Mouse (Mus musculus) bone marrow, adult 2 months (tissue): ENCODE results near the gene Thumpd1. TPM values are rescaled to one million over a fixed set of nuclear protein-coding genes. Genes with fewer than 3 reads are reported as not detected.

Experiments used
- H3K27ac ChIP-seq: fragments of 200-500 bp; 2 replicates; pipeline ENCODE4 v1.5.1; 2012; ENCODE audit warnings: low read depth, mild to moderate bottlenecking, control low read depth, inconsistent platforms, low read length; ENCODE audit not compliant: control insufficient read depth, poor library complexity, insufficient read depth
- H3K4me1 ChIP-seq: fragments of 200-500 bp; 2 replicates; pipeline ENCODE4 v1.6.1; 2011; ENCODE audit warnings: low read length; ENCODE audit not compliant: control insufficient read depth, insufficient read depth
- H3K4me3 ChIP-seq: fragments of 200-500 bp; replicated peaks from 2 replicates; pipeline ENCODE3; 2011; ENCODE audit warnings: mild to moderate bottlenecking, low read depth, low read length, control low read depth; ENCODE audit not compliant: control insufficient read depth
- CTCF ChIP-seq: fragments of 200-500 bp; IDR thresholded peaks from 2 replicates; pipeline ENCODE4 v1.5.1; 2011; ENCODE audit warnings: low read length, control low read depth; ENCODE audit not compliant: control insufficient read depth, insufficient read depth
- POLR2A ChIP-seq: fragments of 200-500 bp; IDR thresholded peaks from 2 replicates; pipeline ENCODE4 v1.6.1; 2011; ENCODE audit warnings: low read depth, mild to moderate bottlenecking, control low read depth, low read length, borderline replicate concordance; ENCODE audit not compliant: control insufficient read depth
- whole genome bisulfite sequencing: fragments of 180-500 bp; shearing (Covaris S2); methylation state at CpG from one replicate; pipeline ENCODE4 v1.1.7; 2018; 5-methylcytosine and 5-hydroxymethylcytosine counted together
- polyA plus RNA-seq: library from polyadenylated mRNA; stranded (reverse); fragments of >200 nt; gene quantifications from 2 replicates; pipeline ENCODE4 v1.2.4, GENCODE M21; 2011; ENCODE audit warnings: low replicate concordance; ENCODE audit not compliant: missing spikeins, insufficient read depth, insufficient read length

Gene Thumpd1
- polyA plus RNA-seq: 12.6 and 14.6 TPM in 2 replicates

GRCm38 (mm10) chr7:119720253-119720946, at the start of gene Thumpd1:
Gene Thumpd1 (minus strand): TSS chr7:119720798.
- TF ChIP-seq POLR2A (peak; percentile 67; the same call in 1 of the 2 replicates), CTCF (peak; percentile 59; the same call in 1 of the 2 replicates)
- under 1% methylated on average over 60 of the region's 60 CpGs for WGBS
- no peak within 1 kb of the TSS for H3K27ac ChIP-seq
- H3K4me1 ChIP-seq: no peaks in the 10 kb centered on the region; the same call in 1 of the 2 replicates
- H3K4me3 ChIP-seq: peak within 1 kb of the TSS; percentile 89

GRCm38 (mm10) chr7:119769895-119770294, 49.3 kb upstream of the Thumpd1 start:
- 88% methylated on average over 8 of the region's 8 CpGs for WGBS
- no peaks in the 10 kb centered on the region for H3K4me1 ChIP-seq

GRCm38 (mm10) chr7:119766996-119767395, 46.4 kb upstream of the Thumpd1 start:
- no peak for TF ChIP-seq CTCF
- TF ChIP-seq POLR2A: no peak
- H3K27ac ChIP-seq: no peak overlapping the region
- H3K4me1 ChIP-seq: no peaks in the 10 kb centered on the region
- WGBS: 79% methylated on average over 6 of the region's 6 CpGs
- no peak overlapping the region for H3K4me3 ChIP-seq

More at GRCm38 (mm10) chr7:119769895-119770294, 49.3 kb upstream of the Thumpd1 start:
- no peak overlapping the region for H3K27ac ChIP-seq
- H3K4me3 ChIP-seq: no peak overlapping the region
- no peak for TF ChIP-seq CTCF

GRCm38 (mm10) chr7:119764377-119764776, 43.8 kb upstream of the Thumpd1 start:
- no peak overlapping the region for H3K27ac ChIP-seq
- 53% methylated on average over 3 of the region's 3 CpGs for WGBS
- H3K4me3 ChIP-seq: no peak overlapping the region
- TF ChIP-seq POLR2A (no peak), CTCF (no peak)
- H3K4me1 ChIP-seq: no peaks in the 10 kb centered on the region

GRCm38 (mm10) chr7:119762166-119762697, 41.6 kb upstream of the Thumpd1 start:
- 60% methylated on average over 4 of the region's 4 CpGs for WGBS
- H3K4me1 ChIP-seq: no peaks in the 10 kb centered on the region
- no peak overlapping the region for H3K27ac ChIP-seq
- TF ChIP-seq CTCF (no peak), POLR2A (no peak)
- H3K4me3 ChIP-seq: no peak overlapping the region

- Histone ChIP-seq H3K27ac (no peak within 1 kb of the TSS), H3K4me3 (no peak within 1 kb of the TSS), H3K4me1 (no peaks in the 10 kb centered on the region)
- WGBS: 61% methylated on average over 11 of the region's 11 CpGs
- TF ChIP-seq CTCF (no peak), POLR2A (no peak)
Measured at GRCm38 (mm10) chr7:119760527-119760951, 39.9 kb upstream of the Thumpd1 start, which contains the start of gene Acsm3. Gene Acsm3 (plus strand): TSS chr7:119760923.

- Histone ChIP-seq H3K27ac (no peak overlapping the region), H3K4me1 (no peaks in the 10 kb centered on the region), H3K4me3 (no peak overlapping the region)
- 74% methylated on average over 1 of the region's 1 CpGs for WGBS
- no peak for TF ChIP-seq POLR2A
- no peak for TF ChIP-seq CTCF
Measured at GRCm38 (mm10) chr7:119753696-119754095, 33.1 kb upstream of the Thumpd1 start.

- no peak overlapping the region for H3K27ac ChIP-seq
- TF ChIP-seq POLR2A (no peak), CTCF (no peak)
- H3K4me1 ChIP-seq: no peaks in the 10 kb centered on the region
- H3K4me3 ChIP-seq: no peak overlapping the region
- WGBS: 60% methylated on average over 2 of the region's 2 CpGs
Measured at GRCm38 (mm10) chr7:119749942-119750341, 29.3 kb upstream of the Thumpd1 start.

GRCm38 (mm10) chr7:119748761-119749160, 28.2 kb upstream of the Thumpd1 start:
- H3K27ac ChIP-seq: no peak overlapping the region
- 71% methylated on average over 2 of the region's 2 CpGs for WGBS
- TF ChIP-seq CTCF: no peak
- TF ChIP-seq POLR2A: no peak
- no peak overlapping the region for H3K4me3 ChIP-seq
- H3K4me1 ChIP-seq: no peaks in the 10 kb centered on the region
